Mouse (Mus musculus): ENCODE measurements around the gene Snx22.

DNA sequence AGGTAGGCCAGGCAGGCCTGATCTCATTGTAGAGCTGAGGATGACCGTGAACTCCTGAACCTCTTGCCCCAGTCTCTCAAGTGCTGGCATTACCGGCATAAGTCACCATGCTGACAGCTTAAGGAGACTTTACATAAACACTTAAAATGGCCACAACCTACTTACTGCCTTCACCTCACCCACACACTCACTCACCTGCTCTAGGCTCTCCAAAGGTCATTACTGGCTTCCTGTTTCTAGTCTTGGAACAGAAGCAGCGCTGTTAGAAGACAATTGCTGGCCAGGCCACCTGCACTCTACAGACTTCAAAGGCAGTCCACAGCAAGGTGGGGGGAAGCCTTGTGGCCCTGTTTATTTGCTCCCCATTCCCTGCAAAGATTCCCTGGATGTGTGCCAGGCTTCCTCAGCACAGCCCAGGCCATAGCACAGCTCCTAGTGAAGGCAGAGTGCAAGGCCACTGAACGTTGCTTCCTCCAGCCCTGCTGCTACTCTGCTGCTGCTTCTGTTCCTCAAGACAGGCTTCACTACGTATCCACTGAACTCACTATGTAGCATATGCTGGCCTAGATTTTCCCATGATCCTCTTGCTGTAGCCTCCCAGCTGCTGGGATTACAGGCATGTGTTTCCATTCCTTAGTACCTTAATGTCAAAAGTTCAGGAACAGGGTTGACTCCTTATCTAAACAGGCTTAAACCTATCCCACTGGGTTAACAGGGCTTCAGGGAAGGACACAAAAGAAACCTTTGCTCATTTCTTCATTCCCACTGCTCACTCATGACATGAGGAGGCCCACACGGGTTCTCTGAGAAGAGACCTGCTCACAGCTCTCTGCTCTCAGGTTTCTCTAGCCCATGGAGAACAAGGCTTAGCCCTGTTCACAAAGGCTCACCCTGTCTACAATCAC is 22.1 kb upstream of the Snx22 start:
- no peak for TF ChIP-seq CTCF (IDR thresholded peaks at IDR 0.05 in 2 of 3, conservative IDR thresholded peaks at IDR 0.05 in 1 of 3; ENCODE audit: control insufficient read depth in 1 of 3, insufficient read depth in 1 of 3, low read depth in 2 of 3, low read length in 3 of 3, poor library complexity in 1 of 3, severe bottlenecking in 1 of 3)
- no peak for TF ChIP-seq POLR2A (IDR thresholded peaks at IDR 0.05; ENCODE audit: control insufficient read depth in 1 of 2, insufficient read depth in 1 of 2, low read depth in 1 of 2, low read length in 2 of 2, poor library complexity in 1 of 2)
- no peak for TF ChIP-seq EP300 (IDR thresholded peaks at IDR 0.05; ENCODE audit: low read depth in 1 of 2, low read length in 2 of 2)
- TF ChIP-seq GATA1 (IDR thresholded peaks at IDR 0.05; ENCODE audit: low read depth, low read length): no peak

All from MEL (cell line).